Mouse (Mus musculus): ENCODE data around the gene Atp6v1e1. TPM values are rescaled to one million over a fixed set of nuclear protein-coding genes. Genes with fewer than 3 reads are reported as not detected.

The Atp6v1e1 gene
- polyA plus RNA-seq, 1 experiment from 2014 or later, result 92.3 TPM

GRCm38 (mm10) chr6:120771366-120771765 is 51.2 kb downstream of the Atp6v1e1 start:
- no peaks in the 10 kb centered on the region for H3K27me3 ChIP-seq (ENCODE audit: insufficient read depth, low read length)
- WGBS, result 67% methylated on average over 1 of the region's 1 CpGs
- no peak overlapping the region for H3K9ac ChIP-seq
- no peak overlapping the region for H3K4me3 ChIP-seq (ENCODE audit: low read depth, low read length)
- no peak overlapping the region for H3K27ac ChIP-seq (ENCODE audit: low read depth)
- ATAC-seq (ENCODE audit: insufficient read depth) (no peak), DNase-seq (no peak)
- H3K4me2 ChIP-seq, result no peak overlapping the region
- no peaks in the 10 kb centered on the region for H3K36me3 ChIP-seq (ENCODE audit: insufficient read depth)
- no peaks in the 10 kb centered on the region for H3K4me1 ChIP-seq (ENCODE audit: insufficient read depth)
- no peaks in the 10 kb centered on the region for H3K9me3 ChIP-seq (ENCODE audit: low read depth, low read length)
- no peak for TF ChIP-seq CTCF (IDR thresholded peaks at IDR 0.05; ENCODE audit: low read depth)

GRCm38 (mm10) chr6:120769972-120770371 is 52.6 kb downstream of the Atp6v1e1 start:
- Histone ChIP-seq H3K4me3 (ENCODE audit: low read depth, low read length) (no peak overlapping the region), H3K4me1 (ENCODE audit: insufficient read depth) (no peaks in the 10 kb centered on the region), H3K27ac (ENCODE audit: low read depth) (no peak overlapping the region), H3K9me3 (ENCODE audit: low read depth, low read length) (no peaks in the 10 kb centered on the region), H3K9ac (no peak overlapping the region), H3K27me3 (ENCODE audit: insufficient read depth, low read length) (no peaks in the 10 kb centered on the region), H3K36me3 (ENCODE audit: insufficient read depth) (no peaks in the 10 kb centered on the region), H3K4me2 (no peak overlapping the region)
- ATAC-seq (ENCODE audit: insufficient read depth), result no peak
- WGBS, result 55% methylated on average over 1 of the region's 1 CpGs
- no peak for TF ChIP-seq CTCF (IDR thresholded peaks at IDR 0.05; ENCODE audit: low read depth)
- no peak for DNase-seq

GRCm38 (mm10) chr6:120761151-120761550 is 61.4 kb downstream of the Atp6v1e1 start:
- ATAC-seq (ENCODE audit: insufficient read depth) (no peak), DNase-seq (no peak)
- no peaks in the 10 kb centered on the region for H3K27me3 ChIP-seq (ENCODE audit: insufficient read depth, low read length)
- H3K4me2 ChIP-seq, result no peak overlapping the region
- 89% methylated on average over 2 of the region's 2 CpGs for WGBS
- no peak overlapping the region for H3K27ac ChIP-seq (ENCODE audit: low read depth)
- H3K4me3 ChIP-seq (ENCODE audit: low read depth, low read length), result no peak overlapping the region
- TF ChIP-seq CTCF (IDR thresholded peaks at IDR 0.05; ENCODE audit: low read depth), result no peak
- H3K9ac ChIP-seq, result no peak overlapping the region
- no peaks in the 10 kb centered on the region for H3K4me1 ChIP-seq (ENCODE audit: insufficient read depth)
- no peaks in the 10 kb centered on the region for H3K9me3 ChIP-seq (ENCODE audit: low read depth, low read length)
- 0 out of 2 replicates have a peak, but pooled peaks cover 7% of the 10 kb centered on the region for H3K36me3 ChIP-seq (ENCODE audit: insufficient read depth)

GRCm38 (mm10) chr6:120746416-120746815 is 76.2 kb downstream of the Atp6v1e1 start:
- Histone ChIP-seq H3K4me2 (no peak overlapping the region), H3K36me3 (ENCODE audit: insufficient read depth) (no peaks in the 10 kb centered on the region), H3K4me1 (ENCODE audit: insufficient read depth) (no peaks in the 10 kb centered on the region), H3K27ac (ENCODE audit: low read depth) (no peak overlapping the region), H3K27me3 (ENCODE audit: insufficient read depth, low read length) (no peaks in the 10 kb centered on the region), H3K4me3 (ENCODE audit: low read depth, low read length) (no peak overlapping the region), H3K9me3 (ENCODE audit: low read depth, low read length) (no peaks in the 10 kb centered on the region), H3K9ac (no peak overlapping the region)
- no peak for TF ChIP-seq CTCF (IDR thresholded peaks at IDR 0.05; ENCODE audit: low read depth)
- ATAC-seq (ENCODE audit: insufficient read depth), result no peak
- WGBS, result 73% methylated on average over 2 of the region's 2 CpGs
- DNase-seq, result no peak

Small RNA genes within 50 kb of the gene (microRNA-seq; reads per million reads assigned to microRNA genes)
- gene Gm25193 (ENCODE audit: borderline number of aligned reads), result not detected

Other genes starting within 250 kb of the Atp6v1e1 start
- 3.8 and 4.1 TPM in 2 replicates for gene Cecr2, start 156.4 kb downstream of the Atp6v1e1 start, polyA plus RNA-seq (2014; fragmentation: Nextera tagmentation; extraction: Ambion mirVana)
- gene Slc25a18, start 49.2 kb downstream of the Atp6v1e1 start, polyA plus RNA-seq (2014; fragmentation: Nextera tagmentation; extraction: Ambion mirVana), result 0.09 TPM in 2 replicates
- gene Bcl2l13, start 13.4 kb upstream of the Atp6v1e1 start, polyA plus RNA-seq (2014; fragmentation: Nextera tagmentation; extraction: Ambion mirVana), result 34.4 and 34.6 TPM in 2 replicates
- gene Bid, start 94.1 kb upstream of the Atp6v1e1 start, polyA plus RNA-seq (2014; fragmentation: Nextera tagmentation; extraction: Ambion mirVana), result 18.1 and 22.1 TPM in 2 replicates